Mouse (Mus musculus): ENCODE results near the gene Rnf39.

GRCm38 (mm10) chr17:36970316-36970890 is 27.7 kb downstream of the Rnf39 start:
- TF ChIP-seq TAL1 (IDR thresholded peaks at IDR 0.05; ENCODE audit: low read length) (no peak), MYC (IDR thresholded peaks at IDR 0.05; ENCODE audit: low read depth, low read length) (no peak), POLR2A (IDR thresholded peaks at IDR 0.05; ENCODE audit: control insufficient read depth in 1 of 2, insufficient read depth in 1 of 2, low read depth in 1 of 2, low read length in 2 of 2, poor library complexity in 1 of 2) (no peak), BHLHE40 (IDR thresholded peaks at IDR 0.05; ENCODE audit: borderline replicate concordance, low read depth, low read length) (no peak), JUND (IDR thresholded peaks at IDR 0.05; ENCODE audit: low read depth, low read length) (no peak)

Data from MEL (cell line).